Mouse (Mus musculus) heart, adult 9 months (tissue): ENCODE data around the gene Ccp110.

ENCODE experiments used
- DNase-seq, 2 experiments: peaks; one replicate each; pipeline ENCODE4 v3.0.0; 2022; ENCODE audit warnings: low spot score in 2 of 2

The Ccp110 gene

GRCm38 (mm10) chr7:118769655-118770054 is 57.3 kb downstream of the Ccp110 start:
- DNase-seq = no peak

- DNase-seq = no peak
These were observed 60.7 kb downstream of the Ccp110 start for GRCm38 (mm10) chr7:118773027-118773426.

DNA sequence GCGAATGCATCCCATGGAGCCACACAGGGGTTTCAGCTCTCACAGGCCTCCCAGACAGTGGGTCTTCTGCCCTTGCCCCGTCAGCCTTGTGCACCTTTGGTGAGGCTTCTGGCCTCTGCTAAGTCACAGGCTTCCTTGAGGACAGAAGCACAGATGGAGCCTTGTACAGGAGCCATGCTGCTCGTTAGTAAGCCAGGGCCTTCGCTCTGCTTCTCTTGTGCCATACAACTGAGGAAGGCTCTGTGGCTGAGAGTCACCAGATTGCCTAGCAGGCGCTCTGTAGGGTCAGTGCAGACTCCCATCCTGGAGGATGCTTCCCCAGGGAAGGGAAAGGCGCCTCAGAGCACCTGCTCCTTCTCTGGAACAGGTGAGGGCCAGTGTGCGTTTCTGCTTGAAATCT is 63.6 kb downstream of the Ccp110 start:
- no peak for DNase-seq

DNA sequence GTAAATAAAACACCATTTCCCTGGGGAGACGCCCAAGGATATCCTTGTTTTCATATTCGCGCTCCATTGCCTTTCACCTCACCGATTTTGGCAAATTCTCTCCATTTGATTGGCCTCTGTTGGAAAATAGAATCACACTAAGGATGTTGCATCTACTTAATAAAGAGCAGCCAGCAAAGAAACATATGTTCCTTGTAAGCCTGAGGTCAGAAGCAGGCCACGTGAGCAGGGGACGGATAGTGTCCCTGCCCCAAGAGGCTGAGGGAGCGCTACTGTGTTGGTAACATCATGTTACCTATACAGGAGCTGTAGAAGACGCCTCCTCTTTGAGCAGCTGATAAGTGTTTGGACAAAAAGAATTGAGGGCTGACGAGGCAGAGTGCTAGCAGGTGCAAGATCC is 64.1 kb downstream of the Ccp110 start:
- peak in 1 of 2 experiments; percentile 34 for DNase-seq

GRCm38 (mm10) chr7:118777598-118778394 is 65.4 kb downstream of the Ccp110 start:
- peak; percentile 34 to 49 for DNase-seq

- no peak for DNase-seq
These were observed 66.2 kb downstream of the Ccp110 start for GRCm38 (mm10) chr7:118778561-118778960.

DNA sequence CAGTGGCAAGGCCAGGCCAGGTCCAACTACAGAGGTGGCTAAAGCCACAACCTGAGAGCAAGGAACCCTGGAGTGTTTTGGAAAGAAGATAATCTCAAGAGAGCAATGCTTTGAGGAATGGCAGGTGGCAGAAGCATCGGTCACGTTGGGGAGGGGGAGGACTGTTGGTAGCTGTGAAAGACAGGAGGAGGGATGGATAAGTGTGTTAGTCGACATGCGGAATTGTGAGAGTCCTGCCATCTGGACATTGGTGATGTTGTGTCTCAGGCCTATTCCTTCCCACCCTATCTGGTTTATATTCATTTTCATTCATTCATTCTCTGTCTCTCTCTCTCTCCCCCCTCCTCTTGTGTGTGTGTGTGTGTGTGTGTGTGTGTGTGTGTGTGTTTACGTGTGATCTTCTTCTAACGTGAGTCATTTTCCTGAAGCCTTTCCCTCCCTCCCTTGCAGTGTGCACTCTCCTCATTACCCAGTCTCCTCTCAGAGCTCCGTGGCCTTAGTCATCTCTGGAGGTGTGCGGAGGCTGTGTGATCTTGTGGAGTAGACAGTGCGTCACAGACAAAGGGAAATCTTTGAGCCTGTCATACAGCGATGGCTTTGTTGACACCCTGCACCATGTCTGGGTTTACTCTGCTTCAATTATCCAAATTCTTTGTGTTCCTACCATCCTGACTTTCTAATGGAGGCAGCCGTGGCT is 71.1 kb downstream of the Ccp110 start:
- no peak for DNase-seq

DNA sequence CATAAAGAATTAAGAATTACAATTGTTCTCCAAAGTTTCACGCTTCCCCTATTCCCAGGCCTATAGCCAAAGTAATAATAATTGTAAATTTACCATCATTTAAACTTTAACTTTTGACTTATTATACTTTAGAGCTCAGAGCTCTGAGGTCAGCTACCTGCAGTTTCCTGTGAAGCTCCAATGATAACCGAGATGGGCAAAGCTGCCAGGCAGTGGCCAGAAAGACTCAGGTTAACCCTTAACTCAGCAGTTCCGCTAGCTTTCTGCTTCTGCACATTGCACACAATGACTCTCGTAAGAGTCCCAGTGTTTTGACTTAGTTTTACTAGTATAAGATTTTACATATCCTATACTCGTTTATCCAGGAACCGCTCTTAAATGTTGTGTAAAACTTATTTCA is 73.7 kb downstream of the Ccp110 start:
- no peak for DNase-seq
